Mouse (Mus musculus): ENCODE data around the gene Snx1. TPM values are rescaled to one million over a fixed set of nuclear protein-coding genes. Genes with fewer than 3 reads are reported as not detected.

Snx1 gene
- polyA plus RNA-seq, 1 experiment = 76.7 TPM

DNA sequence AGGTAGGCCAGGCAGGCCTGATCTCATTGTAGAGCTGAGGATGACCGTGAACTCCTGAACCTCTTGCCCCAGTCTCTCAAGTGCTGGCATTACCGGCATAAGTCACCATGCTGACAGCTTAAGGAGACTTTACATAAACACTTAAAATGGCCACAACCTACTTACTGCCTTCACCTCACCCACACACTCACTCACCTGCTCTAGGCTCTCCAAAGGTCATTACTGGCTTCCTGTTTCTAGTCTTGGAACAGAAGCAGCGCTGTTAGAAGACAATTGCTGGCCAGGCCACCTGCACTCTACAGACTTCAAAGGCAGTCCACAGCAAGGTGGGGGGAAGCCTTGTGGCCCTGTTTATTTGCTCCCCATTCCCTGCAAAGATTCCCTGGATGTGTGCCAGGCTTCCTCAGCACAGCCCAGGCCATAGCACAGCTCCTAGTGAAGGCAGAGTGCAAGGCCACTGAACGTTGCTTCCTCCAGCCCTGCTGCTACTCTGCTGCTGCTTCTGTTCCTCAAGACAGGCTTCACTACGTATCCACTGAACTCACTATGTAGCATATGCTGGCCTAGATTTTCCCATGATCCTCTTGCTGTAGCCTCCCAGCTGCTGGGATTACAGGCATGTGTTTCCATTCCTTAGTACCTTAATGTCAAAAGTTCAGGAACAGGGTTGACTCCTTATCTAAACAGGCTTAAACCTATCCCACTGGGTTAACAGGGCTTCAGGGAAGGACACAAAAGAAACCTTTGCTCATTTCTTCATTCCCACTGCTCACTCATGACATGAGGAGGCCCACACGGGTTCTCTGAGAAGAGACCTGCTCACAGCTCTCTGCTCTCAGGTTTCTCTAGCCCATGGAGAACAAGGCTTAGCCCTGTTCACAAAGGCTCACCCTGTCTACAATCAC is 34.8 kb downstream of the Snx1 start:
- WGBS = 63% methylated on average over 6 of the region's 6 CpGs
- no peak for DNase-seq
- H3K27ac ChIP-seq (ENCODE audit: insufficient read depth, low read depth, low read length) = no peak overlapping the region

DNA sequence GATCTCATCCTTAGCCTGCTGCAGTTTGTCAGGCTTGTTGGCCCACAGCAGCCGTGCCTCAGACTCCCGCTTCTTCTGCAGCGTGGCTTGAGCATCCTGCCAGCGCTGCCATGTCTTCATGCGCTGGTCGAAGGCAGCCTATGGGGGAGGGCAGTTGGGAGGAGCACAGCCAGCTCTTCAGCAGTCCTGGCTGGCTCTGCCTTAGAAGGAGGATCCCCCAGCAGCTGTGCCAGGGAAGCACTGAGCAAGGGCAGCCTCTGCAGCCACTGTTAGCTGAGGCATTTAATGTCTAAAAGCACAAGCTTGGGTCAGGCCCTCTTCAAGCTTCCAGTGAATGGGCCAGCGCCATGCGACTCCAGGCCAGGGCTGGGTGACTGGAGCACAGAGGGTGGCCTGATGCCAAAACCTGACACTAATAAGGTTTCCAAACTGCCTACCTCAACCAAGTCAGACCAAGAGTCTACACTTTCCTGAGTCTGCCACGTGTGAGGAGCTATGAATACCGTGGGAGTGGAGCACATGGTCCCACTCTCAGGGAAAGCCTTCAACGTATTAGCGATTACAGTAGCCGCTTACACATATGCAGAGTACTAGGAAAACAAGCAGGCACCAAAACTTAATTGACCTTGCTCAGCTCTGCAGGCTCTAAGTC is 35.7 kb downstream of the Snx1 start:
- no peaks in the 10 kb centered on the region; the same call in none of the 2 replicates for H3K36me3 ChIP-seq (ENCODE audit: control insufficient read depth, insufficient read depth, low read length)
- DNase-seq = no peak
- H3K27ac ChIP-seq (ENCODE audit: insufficient read depth, low read depth, low read length) = no peak overlapping the region
- no peak overlapping the region for H3K4me3 ChIP-seq (ENCODE audit: insufficient read depth, low read depth, low read length)
- TF ChIP-seq CTCF (conservative IDR thresholded peaks at IDR 0.05; ENCODE audit: insufficient read depth, insufficient read length, low read depth, low read length) = no peak
- TF ChIP-seq POLR2A (IDR thresholded peaks at IDR 0.05; ENCODE audit: low read depth, low read length) = no peak
- 75% methylated on average over 13 of the region's 13 CpGs for WGBS
- no peaks in the 10 kb centered on the region for H3K4me1 ChIP-seq (ENCODE audit: control insufficient read depth, insufficient read depth, low read length)
- no peaks in the 10 kb centered on the region for H3K27me3 ChIP-seq (replicated peaks; ENCODE audit: control insufficient read depth, insufficient read depth, low read length)

More for the DNA sequence above, 34.8 kb downstream of the Snx1 start:
- no peaks in the 10 kb centered on the region for H3K27me3 ChIP-seq (replicated peaks; ENCODE audit: control insufficient read depth, insufficient read depth, low read length)
- H3K36me3 ChIP-seq (ENCODE audit: control insufficient read depth, insufficient read depth, low read length) = peaks cover 2% of the 10 kb centered on the region
- no peaks in the 10 kb centered on the region for H3K4me1 ChIP-seq (ENCODE audit: control insufficient read depth, insufficient read depth, low read length)
- TF ChIP-seq POLR2A (IDR thresholded peaks at IDR 0.05; ENCODE audit: low read depth, low read length) (no peak), CTCF (conservative IDR thresholded peaks at IDR 0.05; ENCODE audit: insufficient read depth, insufficient read length, low read depth, low read length) (no peak)
- no peak overlapping the region for H3K4me3 ChIP-seq (ENCODE audit: insufficient read depth, low read depth, low read length)

DNA sequence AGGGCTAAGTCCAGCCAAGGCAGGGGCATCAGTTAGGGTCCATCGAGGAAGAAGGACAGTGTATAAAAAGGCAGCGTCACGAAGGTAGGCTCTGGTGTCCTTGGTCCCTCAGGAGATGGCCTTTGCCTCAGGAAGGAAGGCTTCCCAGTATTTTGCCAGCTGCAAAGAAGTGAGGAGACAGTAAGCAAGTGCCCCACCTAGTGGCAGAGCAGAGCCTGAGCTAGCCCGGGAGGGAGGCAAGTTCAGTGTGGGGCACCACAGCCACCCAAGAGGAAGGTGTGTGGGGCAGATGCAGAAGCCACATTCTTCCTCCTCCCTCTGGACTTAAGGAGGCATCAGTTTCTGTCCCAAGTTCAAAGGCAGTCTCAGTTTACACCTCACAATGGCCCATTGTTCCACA is 38.0 kb downstream of the Snx1 start:
- Histone ChIP-seq H3K27ac (ENCODE audit: insufficient read depth, low read depth, low read length) (no peak overlapping the region), H3K4me3 (ENCODE audit: insufficient read depth, low read depth, low read length) (no peak overlapping the region), H3K36me3 (ENCODE audit: control insufficient read depth, insufficient read depth, low read length) (no peaks in the 10 kb centered on the region; the same call in none of the 2 replicates), H3K4me1 (ENCODE audit: control insufficient read depth, insufficient read depth, low read length) (no peaks in the 10 kb centered on the region), H3K27me3 (replicated peaks; ENCODE audit: control insufficient read depth, insufficient read depth, low read length) (no peaks in the 10 kb centered on the region)
- DNase-seq = peak; percentile 68
- no peak for TF ChIP-seq POLR2A (IDR thresholded peaks at IDR 0.05; ENCODE audit: low read depth, low read length)
- TF ChIP-seq CTCF (conservative IDR thresholded peaks at IDR 0.05; ENCODE audit: insufficient read depth, insufficient read length, low read depth, low read length) = peak; percentile 87
- 26% methylated on average over 4 of the region's 4 CpGs for WGBS

DNA sequence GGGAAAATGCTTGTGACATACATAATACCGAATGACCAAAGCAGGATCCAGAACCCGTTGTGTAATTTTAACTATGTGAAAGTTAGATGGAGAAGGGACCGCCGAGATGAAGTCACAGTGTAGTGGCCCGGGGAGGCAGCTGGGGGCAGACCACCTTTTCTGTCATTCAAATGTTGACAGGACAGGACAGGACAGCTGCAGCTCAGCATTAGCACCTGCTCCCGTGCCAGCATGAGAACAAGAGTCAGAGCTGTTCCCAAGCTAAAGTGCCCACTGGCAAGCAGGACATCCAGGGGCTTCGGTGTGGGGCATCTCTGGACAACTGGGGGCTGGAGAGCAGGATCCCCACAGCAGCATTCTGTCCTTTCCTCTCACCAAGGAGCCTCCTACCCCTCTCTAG is 39.3 kb downstream of the Snx1 start:
- TF ChIP-seq POLR2A (IDR thresholded peaks at IDR 0.05; ENCODE audit: low read depth, low read length) (no peak), CTCF (conservative IDR thresholded peaks at IDR 0.05; ENCODE audit: insufficient read depth, insufficient read length, low read depth, low read length) (no peak)
- H3K4me3 ChIP-seq (ENCODE audit: insufficient read depth, low read depth, low read length) = no peak overlapping the region
- no peak for DNase-seq
- H3K36me3 ChIP-seq (ENCODE audit: control insufficient read depth, insufficient read depth, low read length) = no peaks in the 10 kb centered on the region; the same call in none of the 2 replicates
- 95% methylated on average over 7 of the region's 7 CpGs for WGBS
- H3K4me1 ChIP-seq (ENCODE audit: control insufficient read depth, insufficient read depth, low read length) = no peaks in the 10 kb centered on the region
- H3K27ac ChIP-seq (ENCODE audit: insufficient read depth, low read depth, low read length) = no peak overlapping the region
- H3K27me3 ChIP-seq (replicated peaks; ENCODE audit: control insufficient read depth, insufficient read depth, low read length) = no peaks in the 10 kb centered on the region

DNA sequence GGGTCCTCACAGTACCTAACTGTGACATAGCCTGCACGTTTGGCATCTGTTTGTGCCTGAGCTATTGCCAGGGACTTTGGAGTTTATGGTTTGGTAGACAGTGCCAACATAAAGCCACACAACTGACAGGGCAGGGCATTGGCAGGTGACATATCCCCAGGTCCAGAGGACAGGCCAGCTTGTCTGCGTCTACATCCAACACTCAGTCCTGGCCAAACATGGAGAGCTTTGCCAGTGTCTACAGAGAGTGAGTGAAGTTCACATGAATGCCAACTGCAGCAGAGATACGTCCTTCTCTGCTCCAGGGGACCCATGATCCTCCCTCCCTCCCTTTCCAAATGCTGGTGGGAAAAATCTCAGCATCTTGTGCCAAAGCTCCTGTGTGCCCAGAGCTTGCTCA is 42.2 kb downstream of the Snx1 start:
- TF ChIP-seq CTCF (conservative IDR thresholded peaks at IDR 0.05; ENCODE audit: insufficient read depth, insufficient read length, low read depth, low read length) (no peak), POLR2A (IDR thresholded peaks at IDR 0.05; ENCODE audit: low read depth, low read length) (no peak)
- no peaks in the 10 kb centered on the region for H3K27me3 ChIP-seq (replicated peaks; ENCODE audit: control insufficient read depth, insufficient read depth, low read length)
- whole genome bisulfite sequencing = 83% methylated on average over 3 of the region's 3 CpGs
- no peaks in the 10 kb centered on the region; the same call in 1 of the 2 replicates for H3K36me3 ChIP-seq (ENCODE audit: control insufficient read depth, insufficient read depth, low read length)
- no peak overlapping the region for H3K27ac ChIP-seq (ENCODE audit: insufficient read depth, low read depth, low read length)
- DNase-seq = no peak
- no peak overlapping the region for H3K4me3 ChIP-seq (ENCODE audit: insufficient read depth, low read depth, low read length)
- H3K4me1 ChIP-seq (ENCODE audit: control insufficient read depth, insufficient read depth, low read length) = no peaks in the 10 kb centered on the region

DNA sequence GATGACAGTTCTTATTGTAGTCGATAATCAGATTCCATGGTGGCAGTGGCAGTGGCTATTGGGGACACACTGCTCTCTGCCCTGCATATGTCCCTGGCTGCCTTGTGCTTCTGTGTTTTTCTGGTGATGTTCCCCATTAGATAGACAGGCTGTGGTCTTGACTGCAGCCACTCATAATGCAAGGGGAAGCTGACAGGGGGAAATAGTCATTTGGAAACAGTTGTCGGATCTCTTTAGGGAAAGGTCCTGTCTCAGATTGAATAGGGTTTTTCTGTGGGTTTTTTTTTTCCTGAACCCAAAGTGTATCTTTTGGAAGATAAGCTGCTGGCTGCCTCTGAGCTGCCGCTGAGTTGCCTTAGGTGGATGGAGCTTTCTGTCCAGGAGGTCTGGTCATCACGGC is 44.4 kb downstream of the Snx1 start:
- Histone ChIP-seq H3K27me3 (replicated peaks; ENCODE audit: control insufficient read depth, insufficient read depth, low read length) (no peaks in the 10 kb centered on the region), H3K36me3 (ENCODE audit: control insufficient read depth, insufficient read depth, low read length) (no peaks in the 10 kb centered on the region), H3K27ac (ENCODE audit: insufficient read depth, low read depth, low read length) (no peak overlapping the region), H3K4me3 (ENCODE audit: insufficient read depth, low read depth, low read length) (no peak overlapping the region), H3K4me1 (ENCODE audit: control insufficient read depth, insufficient read depth, low read length) (no peaks in the 10 kb centered on the region)
- WGBS = 79% methylated on average over 4 of the region's 4 CpGs
- DNase-seq = peak; percentile 21
- no peak for TF ChIP-seq CTCF (conservative IDR thresholded peaks at IDR 0.05; ENCODE audit: insufficient read depth, insufficient read length, low read depth, low read length)
- TF ChIP-seq POLR2A (IDR thresholded peaks at IDR 0.05; ENCODE audit: low read depth, low read length) = no peak

Measured in kidney, adult 2 months (tissue).